Mouse (Mus musculus): ENCODE results near the gene Ewsr1. TPM values are rescaled to one million over a fixed set of nuclear protein-coding genes. Genes with fewer than 3 reads are reported as not detected.

The Ewsr1 gene
- polyA plus RNA-seq, 2 experiments = 357 to 828 TPM

DNA sequence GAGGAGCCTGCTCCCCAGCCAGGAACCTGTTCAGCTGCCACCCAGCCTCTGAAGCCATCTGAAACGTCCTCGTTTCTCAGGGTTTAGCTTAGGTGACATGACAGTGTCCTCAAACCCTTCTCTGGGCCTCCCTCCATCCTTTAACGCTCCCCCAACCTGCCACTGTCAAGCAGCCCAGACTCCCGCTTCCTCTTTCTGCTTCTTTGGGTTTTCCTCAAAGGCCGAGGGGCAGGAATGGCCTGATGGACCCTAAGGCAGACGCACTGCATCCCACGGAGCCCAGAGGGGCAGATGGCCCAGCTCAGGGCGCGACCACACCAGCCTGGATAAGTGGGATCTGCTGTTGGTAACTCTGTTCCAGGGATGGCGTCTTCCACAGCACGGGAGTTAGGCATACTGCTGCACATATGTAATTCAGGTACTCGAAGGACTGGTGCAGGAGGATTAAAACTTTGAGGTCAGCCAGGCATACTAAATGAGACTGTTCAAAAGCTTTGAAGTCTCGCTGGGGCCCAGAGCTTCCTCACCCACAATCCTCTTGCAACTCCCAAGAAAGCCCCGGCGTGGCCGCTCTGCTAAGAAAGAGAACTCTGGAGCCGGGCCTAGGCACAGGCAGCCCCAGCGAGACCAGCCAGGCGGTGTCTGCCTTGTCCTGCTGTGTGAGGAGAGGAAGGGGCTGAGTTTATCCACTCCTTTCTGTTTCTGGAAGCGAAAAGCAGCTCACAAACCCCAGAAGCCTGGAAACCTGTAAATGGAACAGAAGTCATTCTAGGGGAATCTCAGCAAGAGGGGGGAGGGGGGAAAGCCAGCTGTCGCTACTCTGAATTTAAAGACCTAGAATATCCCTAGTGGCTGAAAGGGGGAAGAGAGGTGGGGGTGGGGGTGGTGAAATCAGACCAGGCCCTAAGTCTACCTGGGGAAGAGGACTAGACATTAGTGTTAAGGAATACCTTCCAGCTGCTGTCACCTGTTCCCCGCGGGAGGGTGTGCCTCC lies 42.8 kb downstream of the Ewsr1 start:
- Histone ChIP-seq H3K27me3 (ENCODE audit: control insufficient read depth, insufficient read depth, low read length) (peaks cover 56% of the 10 kb centered on the region), H3K4me1 (ENCODE audit: control insufficient read depth, insufficient read depth, low read length) (peaks cover 23% of the 10 kb centered on the region), H3K9ac (ENCODE audit: low read depth, low read length, severe bottlenecking) (0 out of 2 replicates have a peak overlapping the region, but pooled peaks have one; percentile 16), H3K4me2 (replicated peaks; ENCODE audit: low read depth, low read length, severe bottlenecking) (no peak overlapping the region), H3K9me3 (ENCODE audit: control insufficient read depth, low read length) (no peaks in the 10 kb centered on the region), H3K36me3 (ENCODE audit: control insufficient read depth, insufficient read depth, low read length) (peaks cover 10% of the 10 kb centered on the region), H3K27ac (replicated peaks; ENCODE audit: low read depth, low read length) (no peak overlapping the region; the same call in 1 of the 2 replicates), H3K4me3 (replicated peaks; ENCODE audit: low read length) (no peak overlapping the region)
- no peak for TF ChIP-seq POLR2A (IDR thresholded peaks at IDR 0.05; ENCODE audit: borderline replicate concordance, extremely low read depth, insufficient read depth, insufficient read length)
- DNase-seq (ENCODE audit: low spot score) (no peak), ATAC-seq (ENCODE audit: low FRiP score, low read depth) (no peak)
- WGBS = 29% methylated on average over 21 of the region's 23 CpGs

DNA sequence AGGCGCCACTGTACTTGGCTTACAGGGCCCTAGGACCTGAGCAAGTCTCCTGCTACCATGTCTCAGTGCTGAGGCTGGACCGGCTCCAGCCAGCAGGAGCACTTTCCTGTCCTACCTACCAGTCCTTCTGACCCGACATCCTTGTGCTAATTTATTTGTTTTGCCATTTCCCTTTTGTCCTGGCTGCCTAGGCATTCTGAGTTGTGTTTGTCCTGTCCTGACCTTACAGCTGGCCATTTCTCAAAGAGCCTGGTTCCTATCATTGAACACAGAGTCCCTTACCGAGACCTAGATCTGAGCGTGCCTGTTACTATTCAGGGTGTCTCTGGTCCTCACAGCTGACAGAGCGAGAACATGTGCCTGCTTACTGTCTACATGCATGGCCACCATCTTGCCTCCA lies 44.2 kb downstream of the Ewsr1 start:
- ATAC-seq (ENCODE audit: low FRiP score, low read depth) = no peak
- H3K36me3 ChIP-seq (ENCODE audit: control insufficient read depth, insufficient read depth, low read length) = no peaks in the 10 kb centered on the region
- H3K9ac ChIP-seq (ENCODE audit: low read depth, low read length, severe bottlenecking) = no peak overlapping the region
- TF ChIP-seq POLR2A (IDR thresholded peaks at IDR 0.05; ENCODE audit: borderline replicate concordance, extremely low read depth, insufficient read depth, insufficient read length) = no peak
- peaks cover 20% of the 10 kb centered on the region for H3K4me1 ChIP-seq (ENCODE audit: control insufficient read depth, insufficient read depth, low read length)
- H3K4me2 ChIP-seq (replicated peaks; ENCODE audit: low read depth, low read length, severe bottlenecking) = no peak overlapping the region
- no peaks in the 10 kb centered on the region for H3K9me3 ChIP-seq (ENCODE audit: control insufficient read depth, low read length)
- H3K27ac ChIP-seq (replicated peaks; ENCODE audit: low read depth, low read length) = no peak overlapping the region
- DNase-seq (ENCODE audit: low spot score) = no peak
- WGBS = 65% methylated on average over 6 of the region's 6 CpGs
- H3K27me3 ChIP-seq (ENCODE audit: control insufficient read depth, insufficient read depth, low read length) = peaks cover 43% of the 10 kb centered on the region
- no peak overlapping the region for H3K4me3 ChIP-seq (replicated peaks; ENCODE audit: low read length)

DNA sequence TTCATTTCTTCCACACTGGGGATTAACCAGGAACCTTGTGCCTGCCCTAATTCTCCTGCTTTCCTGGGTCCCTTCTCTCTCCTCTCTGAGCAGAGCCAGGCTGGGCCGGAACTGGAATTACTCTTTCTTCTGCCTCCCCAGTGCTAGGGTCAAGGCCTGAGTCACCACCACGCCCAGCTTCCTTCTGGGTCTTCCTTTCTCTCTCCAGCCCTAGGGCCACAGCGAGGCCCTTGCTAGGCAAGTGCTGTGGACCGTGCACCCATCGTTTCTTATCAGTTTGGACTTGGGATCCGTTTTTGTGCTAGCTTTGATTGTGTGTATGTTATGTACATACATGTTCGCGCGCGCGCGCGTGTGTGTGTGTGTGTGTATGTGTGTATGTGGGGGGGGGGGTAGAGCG lies 44.9 kb downstream of the Ewsr1 start:
- Histone ChIP-seq H3K36me3 (ENCODE audit: control insufficient read depth, insufficient read depth, low read length) (no peaks in the 10 kb centered on the region), H3K27me3 (ENCODE audit: control insufficient read depth, insufficient read depth, low read length) (peaks cover 35% of the 10 kb centered on the region), H3K27ac (replicated peaks; ENCODE audit: low read depth, low read length) (no peak overlapping the region), H3K4me3 (replicated peaks; ENCODE audit: low read length) (no peak overlapping the region), H3K4me1 (ENCODE audit: control insufficient read depth, insufficient read depth, low read length) (peaks cover 18% of the 10 kb centered on the region), H3K9me3 (ENCODE audit: control insufficient read depth, low read length) (no peaks in the 10 kb centered on the region), H3K4me2 (replicated peaks; ENCODE audit: low read depth, low read length, severe bottlenecking) (no peak overlapping the region), H3K9ac (ENCODE audit: low read depth, low read length, severe bottlenecking) (no peak overlapping the region)
- no peak for DNase-seq (ENCODE audit: low spot score)
- 90% methylated on average over 14 of the region's 14 CpGs for WGBS
- TF ChIP-seq POLR2A (IDR thresholded peaks at IDR 0.05; ENCODE audit: borderline replicate concordance, extremely low read depth, insufficient read depth, insufficient read length) = no peak
- no peak for ATAC-seq (ENCODE audit: low FRiP score, low read depth)

DNA sequence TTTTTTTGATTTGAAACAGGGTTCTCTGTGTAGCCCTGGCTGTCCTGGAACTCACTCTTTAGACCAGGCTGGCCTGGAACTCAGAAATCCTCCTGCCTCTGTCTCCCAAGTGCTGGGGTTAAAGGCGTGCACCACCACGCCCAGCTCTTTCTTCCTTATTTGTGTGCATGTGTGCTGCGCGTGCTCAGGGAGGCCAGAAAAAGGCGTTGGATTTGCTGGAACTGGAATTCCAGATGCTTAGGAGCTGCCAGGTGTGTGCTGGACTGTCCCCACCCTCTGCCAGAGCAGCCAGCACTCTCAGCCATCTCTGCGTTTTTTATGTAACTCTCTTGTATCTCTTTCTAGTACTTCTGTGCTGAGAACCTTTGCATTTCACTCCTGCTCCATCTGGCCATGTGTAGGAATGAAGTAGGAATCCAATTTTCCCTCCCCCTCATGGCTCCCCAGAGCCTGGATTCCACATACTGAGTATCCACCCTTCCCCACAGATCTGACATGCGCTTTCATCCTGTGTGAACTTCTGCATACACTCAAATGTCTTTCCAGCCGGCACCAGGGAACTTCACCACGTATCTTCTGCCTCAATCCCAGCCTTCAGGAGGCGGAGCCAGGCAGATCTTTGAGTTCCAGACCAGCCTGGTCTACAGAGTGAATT lies 46.7 kb downstream of the Ewsr1 start:
- Histone ChIP-seq H3K27ac (replicated peaks; ENCODE audit: low read depth, low read length) (no peak overlapping the region), H3K4me3 (replicated peaks; ENCODE audit: low read length) (no peak overlapping the region), H3K27me3 (ENCODE audit: control insufficient read depth, insufficient read depth, low read length) (peaks cover 20% of the 10 kb centered on the region; the same call in 1 of the 2 replicates), H3K4me1 (ENCODE audit: control insufficient read depth, insufficient read depth, low read length) (peaks cover 8% of the 10 kb centered on the region), H3K9me3 (ENCODE audit: control insufficient read depth, low read length) (no peaks in the 10 kb centered on the region), H3K36me3 (ENCODE audit: control insufficient read depth, insufficient read depth, low read length) (no peaks in the 10 kb centered on the region), H3K4me2 (replicated peaks; ENCODE audit: low read depth, low read length, severe bottlenecking) (no peak overlapping the region), H3K9ac (ENCODE audit: low read depth, low read length, severe bottlenecking) (no peak overlapping the region)
- no peak for TF ChIP-seq POLR2A (IDR thresholded peaks at IDR 0.05; ENCODE audit: borderline replicate concordance, extremely low read depth, insufficient read depth, insufficient read length)
- DNase-seq (ENCODE audit: low spot score) (peak; percentile 46), ATAC-seq (ENCODE audit: low FRiP score, low read depth) (no peak)
- 60% methylated on average over 10 of the region's 10 CpGs for WGBS

DNA sequence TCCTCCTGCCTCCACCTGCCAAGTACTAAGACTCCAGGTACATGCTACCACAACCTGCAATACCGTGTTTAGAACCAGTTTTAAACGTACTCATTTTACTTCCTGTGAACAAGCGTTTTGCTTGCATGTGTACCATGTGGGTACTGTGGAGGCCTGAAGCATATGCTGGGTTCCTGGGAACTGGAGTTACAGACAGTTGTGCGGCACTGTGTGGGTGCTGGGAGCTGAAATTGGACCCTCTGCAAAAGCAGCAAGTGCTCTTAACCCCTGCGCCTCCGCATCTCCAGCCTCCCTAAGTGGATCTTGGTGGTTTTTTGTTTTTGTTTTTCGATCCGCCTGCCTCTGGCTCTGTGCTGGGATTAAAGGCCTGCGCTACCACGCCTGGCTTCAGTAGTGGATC lies 47.4 kb downstream of the Ewsr1 start:
- peaks cover 14% of the 10 kb centered on the region; the same call in 1 of the 2 replicates for H3K27me3 ChIP-seq (ENCODE audit: control insufficient read depth, insufficient read depth, low read length)
- no peak overlapping the region for H3K9ac ChIP-seq (ENCODE audit: low read depth, low read length, severe bottlenecking)
- no peak for TF ChIP-seq POLR2A (IDR thresholded peaks at IDR 0.05; ENCODE audit: borderline replicate concordance, extremely low read depth, insufficient read depth, insufficient read length)
- DNase-seq (ENCODE audit: low spot score) (no peak), ATAC-seq (ENCODE audit: low FRiP score, low read depth) (no peak)
- H3K4me3 ChIP-seq (replicated peaks; ENCODE audit: low read length) = no peak overlapping the region
- H3K4me1 ChIP-seq (ENCODE audit: control insufficient read depth, insufficient read depth, low read length) = peaks cover 6% of the 10 kb centered on the region
- WGBS = 71% methylated on average over 10 of the region's 10 CpGs
- no peak overlapping the region for H3K27ac ChIP-seq (replicated peaks; ENCODE audit: low read depth, low read length)
- no peaks in the 10 kb centered on the region for H3K9me3 ChIP-seq (ENCODE audit: control insufficient read depth, low read length)
- H3K36me3 ChIP-seq (ENCODE audit: control insufficient read depth, insufficient read depth, low read length) = no peaks in the 10 kb centered on the region
- H3K4me2 ChIP-seq (replicated peaks; ENCODE audit: low read depth, low read length, severe bottlenecking) = no peak overlapping the region
